ENCODE assay signal across 8 mouse cellular contexts in genomic region chr11:75422013-75422792, GRCm38 (mm10). TPM values are rescaled to one million over a fixed set of nuclear protein-coding genes. Genes with fewer than 3 reads are reported as not detected.
DNase-seq lines count a peak whose midpoint lies in the region; ATAC-seq and TF ChIP-seq lines count a peak whose summit lies in the region.

TSS of gene Serpinf1 (minus strand) at chr11:75422701.

- intact Hi-C loops in left cerebral cortex, postnatal 14 days (cut with DNase I) = no loop called here
- intact Hi-C loops in left cerebral cortex, adult 2 months (cut with DNase I) = no loop called here
- intact Hi-C loops in heart, adult 2 months (cut with DNase I) = no loop called here

- no peak for TF ChIP-seq CTCF in left cerebral cortex, adult 2 months (IDR thresholded peaks at IDR 0.05)
- TF ChIP-seq CTCF in heart, adult 2 months (IDR thresholded peaks at IDR 0.05) = no peak
- no peak for TF ChIP-seq CTCF in midbrain, postnatal 0 days (IDR thresholded peaks at IDR 0.05)

- no peaks in the 10 kb centered on the region for H3K9me3 ChIP-seq in midbrain, postnatal 0 days (ENCODE audit: low read length)

- no peaks in the 10 kb centered on the region for H3K79me2 ChIP-seq in heart, adult 2 months (replicated peaks; ENCODE audit: control insufficient read depth, insufficient read depth, low read length)

- 0 out of 2 replicates have a peak, but pooled peaks have one; percentile 24 for TF ChIP-seq POLR2A in heart, adult 2 months (IDR thresholded peaks at IDR 0.05; ENCODE audit: insufficient read depth, low read depth, low read length)

- no peak within 1 kb of the TSS for H3K4me3 ChIP-seq in left cerebral cortex, adult 2 months
- peak within 1 kb of the TSS; percentile 12; the same call in 1 of the 2 replicates for H3K4me3 ChIP-seq in heart, adult 2 months
- H3K4me3 ChIP-seq in midbrain, postnatal 0 days (ENCODE audit: low read depth, low read length) = no peak within 1 kb of the TSS

- TF ChIP-seq EP300 in heart, adult 2 months (IDR thresholded peaks at IDR 0.05; ENCODE audit: insufficient read depth, low read depth, low read length) = no peak

- H3K4me2 ChIP-seq in midbrain, postnatal 0 days (ENCODE audit: low read depth, low read length, poor library complexity, severe bottlenecking) = no peak within 1 kb of the TSS

- no peak for ATAC-seq in midbrain, postnatal 0 days (ENCODE audit: low FRiP score)

- H3K9ac ChIP-seq in heart, adult 2 months (ENCODE audit: low read depth, low read length) = peak within 1 kb of the TSS; percentile 49
- H3K9ac ChIP-seq in midbrain, postnatal 0 days (replicated peaks; ENCODE audit: low read length, poor library complexity, severe bottlenecking) = no peak within 1 kb of the TSS

- H3K36me3 ChIP-seq in heart, adult 2 months (ENCODE audit: control insufficient read depth, insufficient read depth, low read length) = no peaks in the 10 kb centered on the region
- H3K36me3 ChIP-seq in midbrain, postnatal 0 days (ENCODE audit: insufficient read depth, low read length) = no peaks in the 10 kb centered on the region

- no peak for DNase-seq in left cerebral cortex, postnatal 14 days (ENCODE audit: low spot score in 2 of 2)
- no peak for DNase-seq in left cerebral cortex, adult 2 months (ENCODE audit: extremely low spot score in 1 of 2, low spot score in 2 of 2)
- DNase-seq in embryo, embryonic 10.5 days (ENCODE audit: low spot score) = peak; percentile 76
- DNase-seq in heart, adult 2 months = peak in 1 of 2 experiments; percentile 23
- DNase-seq in layer of hippocampus, postnatal 14 days (ENCODE audit: low spot score in 2 of 2) = no peak
- DNase-seq in midbrain, postnatal 0 days (ENCODE audit: low spot score) = no peak
- no peak for DNase-seq in c-Kit-positive CD71-positive TER-119-positive erythroid progenitor cells, embryonic 14.5 days (ENCODE audit: low spot score)
- no peak for DNase-seq in natural killer cell, adult 2 months (ENCODE audit: low spot score in 2 of 2)

- 51% methylated on average over 10 of the region's 10 CpGs for WGBS in heart, adult 2 months
- 62% methylated on average over 10 of the region's 10 CpGs for WGBS in midbrain, postnatal 0 days

- no peaks in the 10 kb centered on the region for H3K27me3 ChIP-seq in heart, adult 2 months (ENCODE audit: control insufficient read depth, insufficient read depth, low read length)
- no peaks in the 10 kb centered on the region for H3K27me3 ChIP-seq in midbrain, postnatal 0 days (ENCODE audit: insufficient read depth, low read length)

- no peak within 1 kb of the TSS for H3K27ac ChIP-seq in left cerebral cortex, adult 2 months
- H3K27ac ChIP-seq in heart, adult 2 months = peak within 1 kb of the TSS; percentile 40
- no peak within 1 kb of the TSS for H3K27ac ChIP-seq in midbrain, postnatal 0 days (ENCODE audit: low read depth, low read length)

- H3K4me1 ChIP-seq in heart, adult 2 months (ENCODE audit: control insufficient read depth, insufficient read depth, low read length) = no peaks in the 10 kb centered on the region
- no peaks in the 10 kb centered on the region for H3K4me1 ChIP-seq in midbrain, postnatal 0 days (ENCODE audit: insufficient read depth, low read length)

RNA-seq across cellular contexts. Expression of gene Serpinf1, which starts in this region (rescaled TPM):
- total RNA-seq in left cerebral cortex, postnatal 14 days (2021) = 10 to 100 TPM; 16.4 to 17.5 TPM
- total RNA-seq in left cerebral cortex, adult 2 months (2021) = 10 to 100 TPM in 1 of 2 experiments, 1 to 10 TPM in 1; 9.7 to 10.5 TPM
- total RNA-seq in heart, adult 2 months (2021) = 10 to 100 TPM; 17.4 to 28.5 TPM
- 84.5 and 96.1 TPM in 2 replicates for polyA plus RNA-seq in heart, adult 2 months (2012; rRNA removed)
- total RNA-seq in layer of hippocampus, postnatal 14 days (2021) = 10 to 100 TPM; 20.3 to 36.0 TPM
- total RNA-seq in midbrain, postnatal 0 days (2014; rRNA removed) = 50.6 and 92.0 TPM in 2 replicates
- polyA plus RNA-seq in midbrain, postnatal 0 days (2015; fragmentation: Nextera tagmentation; extraction: Ambion mirVana) = 34.3 and 44.6 TPM in 2 replicates
